Mouse (Mus musculus) lung, postnatal 0 days (tissue): ENCODE results near the gene Aldh4a1.
A peak's percentile ranks its signal among the peaks of the same experiment; 100 is the strongest.

Experiments used
- CTCF ChIP-seq: IDR thresholded peaks from 2 replicates; pipeline ENCODE4 v1.5.1; 2016; ENCODE audit warnings: antibody characterized with exemption, mild to moderate bottlenecking
- EP300 ChIP-seq: IDR thresholded peaks from 2 replicates; pipeline ENCODE4 v1.6.1; 2016; ENCODE audit warnings: antibody characterized with exemption, mild to moderate bottlenecking, control low read depth

- peak; percentile 97 for TF ChIP-seq CTCF
- peak; percentile 38; the same call in 1 of the 2 replicates for TF ChIP-seq EP300
Observed at GRCm38 (mm10) chr4:139602357-139603244, 20.1 kb upstream of the Aldh4a1 start, which contains the start of gene Gm21969.
